Mouse (Mus musculus) brown adipose tissue, adult 24 weeks (tissue): ENCODE data around the gene Hlf. TPM values are rescaled to one million over a fixed set of nuclear protein-coding genes. Genes with fewer than 3 reads are reported as not detected.

Experiments used
- H3K27ac ChIP-seq: fragments of 200-500 bp; replicated peaks from 2 replicates; pipeline ENCODE4 v1.5.1; 2012; ENCODE audit warnings: low read depth, mild to moderate bottlenecking, low read length
- H3K4me1 ChIP-seq: fragments of 200-500 bp; 2 replicates; pipeline ENCODE4 v1.6.1; 2012; ENCODE audit warnings: low read length, mixed read lengths; ENCODE audit not compliant: control insufficient read depth, insufficient read depth, insufficient read length
- H3K4me3 ChIP-seq: fragments of 200-500 bp; 2 replicates; pipeline ENCODE4 v1.5.1; 2012; ENCODE audit warnings: low read depth, mild to moderate bottlenecking, low read length, moderate library complexity; ENCODE audit not compliant: insufficient read depth
- polyA plus RNA-seq: library from polyadenylated mRNA; stranded (reverse); fragments of >200 nt; gene quantifications from 2 replicates; pipeline ENCODE4 v1.2.4, GENCODE M21; 2012; ENCODE audit not compliant: missing spikeins, insufficient read depth, insufficient read length

Gene Hlf
- polyA plus RNA-seq, 1 experiment: 32.9 TPM

DNA sequence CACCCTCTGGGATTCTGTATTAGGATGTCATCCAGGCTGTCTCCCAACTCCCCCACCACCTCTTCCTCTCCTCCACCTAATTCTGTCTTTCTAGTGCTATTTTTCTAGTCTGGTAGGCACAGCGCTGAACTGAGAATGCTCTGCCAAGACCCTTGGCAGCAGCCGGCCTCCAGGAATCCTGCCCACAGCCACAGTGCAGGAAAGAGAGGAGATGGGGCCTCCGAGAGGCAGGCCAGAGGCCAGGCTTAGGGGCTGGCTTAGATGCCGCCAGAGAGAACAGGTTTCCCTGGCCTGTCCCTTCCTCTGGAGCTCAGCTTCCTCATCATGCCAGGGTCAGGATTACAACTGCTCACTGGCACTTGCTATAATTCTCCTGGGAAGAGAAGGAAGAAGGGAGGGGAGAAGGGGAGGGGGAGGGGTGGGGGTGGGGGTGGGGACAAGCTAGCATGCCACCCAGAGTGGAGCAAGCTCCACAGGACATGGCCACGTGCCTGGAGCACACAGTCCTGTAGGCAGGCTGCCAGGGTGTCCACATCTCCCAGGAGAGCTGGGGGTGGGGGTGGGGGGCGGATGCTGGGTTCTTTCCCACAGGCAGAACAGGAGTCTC, 8.6 kb downstream of the Hlf start:
- no peak overlapping the region for H3K4me3 ChIP-seq
- H3K4me1 ChIP-seq: peaks cover 23% of the 10 kb centered on the region
- no peak overlapping the region; the same call in 1 of the 2 replicates for H3K27ac ChIP-seq

GRCm38 (mm10) chr11:90381113-90381512, 9.6 kb downstream of the Hlf start:
- H3K27ac ChIP-seq: no peak overlapping the region
- no peak overlapping the region for H3K4me3 ChIP-seq
- peaks cover 23% of the 10 kb centered on the region for H3K4me1 ChIP-seq

DNA sequence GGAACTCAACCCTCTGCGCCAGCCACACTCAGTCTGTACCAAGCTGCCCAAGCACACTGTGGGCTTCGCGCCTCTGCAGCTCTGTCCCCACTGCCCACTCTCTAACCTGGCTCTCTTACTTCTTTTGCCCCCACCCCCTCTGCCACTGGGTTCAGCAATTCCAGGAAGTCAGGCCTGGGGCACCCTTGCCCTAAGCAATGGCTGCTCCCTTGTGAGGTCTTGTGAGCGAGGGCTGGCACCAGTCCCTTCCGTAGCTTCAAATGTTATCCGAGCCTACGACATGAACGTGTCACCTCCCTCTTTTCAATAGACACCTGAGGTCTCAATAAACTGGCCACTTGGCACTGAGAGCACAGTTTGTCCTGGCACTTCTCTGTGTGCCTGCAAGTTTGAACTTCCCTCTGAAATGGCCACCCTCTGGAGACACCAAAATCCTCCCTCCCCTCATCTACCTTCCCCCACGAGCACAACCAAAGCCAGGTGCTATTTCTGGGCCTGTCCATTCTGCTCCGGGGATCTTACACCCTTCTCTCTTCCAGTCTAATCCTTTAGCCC, 10.5 kb downstream of the Hlf start:
- Histone ChIP-seq H3K27ac (no peak overlapping the region), H3K4me1 (peaks cover 23% of the 10 kb centered on the region), H3K4me3 (no peak overlapping the region)

- no peak overlapping the region for H3K27ac ChIP-seq
- no peak overlapping the region for H3K4me3 ChIP-seq
- peaks cover 14% of the 10 kb centered on the region for H3K4me1 ChIP-seq
Observed at GRCm38 (mm10) chr11:90378008-90378407, 12.7 kb downstream of the Hlf start.

GRCm38 (mm10) chr11:90376436-90376835, 14.3 kb downstream of the Hlf start:
- Histone ChIP-seq H3K4me1 (peaks cover 24% of the 10 kb centered on the region), H3K27ac (no peak overlapping the region), H3K4me3 (no peak overlapping the region)

DNA sequence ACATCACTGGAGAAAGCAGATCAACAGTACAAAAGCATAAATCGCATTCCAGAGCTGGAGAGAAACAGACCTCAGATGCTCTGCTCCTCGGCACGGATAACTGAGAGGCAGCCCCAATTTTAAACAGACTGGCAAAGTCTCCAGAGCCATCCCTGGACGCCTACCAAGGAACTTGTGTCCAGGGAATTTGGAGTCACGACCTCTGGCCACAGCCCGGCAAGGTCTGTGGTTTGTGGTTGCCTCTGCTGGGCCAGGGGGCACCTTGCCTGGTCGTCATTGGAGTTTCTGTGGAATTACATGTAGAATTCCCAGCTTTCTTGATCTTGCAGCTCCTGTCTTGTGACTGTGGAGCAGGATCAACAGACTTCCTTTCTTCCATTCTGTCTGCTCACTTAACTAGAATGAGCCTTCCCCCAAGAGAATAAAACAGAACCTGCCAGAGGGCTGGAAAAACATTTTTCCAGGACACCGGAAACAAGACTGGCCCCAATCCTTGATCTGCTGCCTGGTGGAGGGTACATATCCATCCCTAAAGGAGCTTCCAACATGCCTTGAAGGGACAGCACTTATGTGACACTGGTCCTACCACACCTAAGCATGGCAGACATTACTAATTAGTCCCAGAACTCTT, 19.1 kb downstream of the Hlf start:
- Histone ChIP-seq H3K27ac (no peak overlapping the region), H3K4me1 (peaks cover 40% of the 10 kb centered on the region)

GRCm38 (mm10) chr11:90370789-90371291, 19.9 kb downstream of the Hlf start:
- Histone ChIP-seq H3K27ac (no peak overlapping the region), H3K4me3 (no peak overlapping the region; the same call in 1 of the 2 replicates)

More for the DNA sequence above, 19.1 kb downstream of the Hlf start:
- no peak overlapping the region for H3K4me3 ChIP-seq

DNA sequence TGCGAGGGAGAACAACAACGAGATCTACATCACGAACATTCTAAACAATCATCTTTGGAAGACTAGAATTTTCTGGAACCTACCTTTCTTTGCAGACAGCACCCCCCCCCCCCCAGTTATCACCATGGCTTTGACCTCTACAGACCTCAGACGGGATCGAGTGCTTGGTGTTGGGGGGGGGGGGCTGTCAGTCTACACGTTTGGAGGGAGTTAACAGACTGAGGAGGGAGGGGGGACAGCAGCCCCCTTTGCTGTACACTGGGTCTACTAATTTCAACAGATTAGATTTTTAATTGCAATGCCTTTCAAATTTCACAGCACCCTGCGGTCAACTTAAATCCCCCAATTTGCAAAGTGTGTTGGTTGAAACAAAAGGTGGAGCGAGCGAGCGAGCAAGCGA, 20.3 kb downstream of the Hlf start:
- H3K4me1 ChIP-seq: peaks cover 40% of the 10 kb centered on the region
- H3K4me3 ChIP-seq: no peak overlapping the region
- H3K27ac ChIP-seq: no peak overlapping the region

More at GRCm38 (mm10) chr11:90370789-90371291, 19.9 kb downstream of the Hlf start:
- peaks cover 40% of the 10 kb centered on the region for H3K4me1 ChIP-seq

DNA sequence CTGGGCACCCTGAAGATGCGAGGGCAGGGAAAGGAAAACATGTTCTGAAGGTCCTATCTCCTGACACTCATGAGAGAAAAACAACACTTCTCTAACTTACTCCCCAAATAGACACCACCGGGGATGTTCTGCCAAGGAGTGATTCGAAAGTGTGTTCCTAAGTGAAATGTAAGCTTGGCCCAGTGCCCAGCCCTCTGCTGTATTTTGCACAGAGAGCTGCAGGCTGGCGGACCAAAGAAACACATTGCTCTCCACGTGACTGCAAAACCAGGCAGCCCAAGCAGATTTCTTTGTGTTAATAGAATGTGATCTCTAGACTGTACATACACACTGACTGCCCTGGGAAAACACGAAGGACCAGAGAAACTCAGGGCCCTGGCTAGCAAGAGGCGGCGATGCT, 21.1 kb downstream of the Hlf start:
- Histone ChIP-seq H3K27ac (peak overlapping the region; percentile 74), H3K4me3 (peak overlapping the region; percentile 1; the same call in 1 of the 2 replicates), H3K4me1 (peaks cover 43% of the 10 kb centered on the region)

DNA sequence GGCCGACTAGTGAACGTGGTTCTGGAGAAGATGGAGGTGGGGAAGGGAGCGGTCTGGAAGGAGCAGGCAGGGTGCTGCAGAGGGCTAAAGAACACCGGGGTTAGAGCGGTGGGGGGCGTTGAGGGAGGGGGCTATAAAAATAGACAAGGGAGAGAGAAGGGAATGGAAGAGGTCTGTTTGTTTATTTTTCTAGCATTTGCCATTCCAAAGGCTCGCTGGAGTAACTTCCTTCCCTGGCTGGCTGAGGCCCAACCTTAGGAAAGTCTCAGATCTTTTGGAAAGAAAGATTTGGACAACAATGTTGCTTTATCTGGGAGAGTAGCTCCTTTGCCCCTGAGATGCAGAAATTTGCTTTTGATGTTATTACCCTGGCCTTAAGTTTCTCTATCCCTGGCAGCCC, 21.6 kb downstream of the Hlf start:
- Histone ChIP-seq H3K4me3 (peak overlapping the region; percentile 1; the same call in 1 of the 2 replicates), H3K27ac (peak overlapping the region; percentile 74), H3K4me1 (peaks cover 47% of the 10 kb centered on the region)

DNA sequence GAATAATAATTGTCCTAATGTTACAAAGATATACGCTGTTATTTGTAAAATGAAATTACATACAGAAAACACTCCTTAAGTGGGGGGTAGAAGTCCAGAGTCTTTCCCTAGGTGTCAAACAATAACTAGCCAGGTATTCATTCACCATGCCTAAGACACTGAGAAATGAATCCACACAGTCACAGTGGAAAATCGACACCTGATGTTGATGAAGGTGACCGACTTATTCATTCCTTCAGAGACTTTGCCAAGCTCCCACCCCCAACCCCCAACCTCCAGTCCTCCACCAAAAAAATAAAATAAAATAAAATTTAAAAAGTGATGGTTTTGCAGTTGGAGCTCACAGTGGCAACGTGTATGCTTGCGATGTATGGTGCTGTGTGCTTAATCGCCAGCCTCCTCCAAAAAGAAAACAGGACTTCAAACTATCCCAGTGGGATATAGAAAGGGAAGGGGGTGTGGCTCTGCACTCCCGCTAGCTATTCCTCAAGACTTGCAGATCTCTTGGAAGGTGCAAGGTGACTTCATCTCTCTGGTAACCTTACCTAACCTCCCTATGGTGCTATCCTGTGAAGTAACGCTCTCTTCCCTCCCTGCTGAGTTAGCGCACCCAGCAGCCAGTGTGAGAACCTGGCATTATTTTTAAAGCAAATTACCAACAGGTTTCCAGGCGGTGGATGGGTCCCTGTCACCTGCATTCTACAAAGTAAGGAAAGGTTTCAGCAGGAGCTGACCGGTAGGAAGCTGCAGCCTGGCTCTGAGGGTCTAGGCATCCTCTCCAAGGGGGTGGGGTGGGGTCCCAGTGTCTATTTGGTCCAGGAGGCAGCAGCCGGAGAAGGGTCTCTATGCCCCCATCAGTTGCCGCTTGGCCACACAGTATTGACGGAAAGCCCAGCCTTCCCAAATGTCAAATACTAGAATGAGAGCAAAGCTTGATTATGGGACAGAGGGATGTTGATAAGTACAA, 22.5 kb downstream of the Hlf start:
- H3K27ac ChIP-seq: peak overlapping the region; percentile 74
- H3K4me1 ChIP-seq: peaks cover 47% of the 10 kb centered on the region
- no peak overlapping the region for H3K4me3 ChIP-seq

DNA sequence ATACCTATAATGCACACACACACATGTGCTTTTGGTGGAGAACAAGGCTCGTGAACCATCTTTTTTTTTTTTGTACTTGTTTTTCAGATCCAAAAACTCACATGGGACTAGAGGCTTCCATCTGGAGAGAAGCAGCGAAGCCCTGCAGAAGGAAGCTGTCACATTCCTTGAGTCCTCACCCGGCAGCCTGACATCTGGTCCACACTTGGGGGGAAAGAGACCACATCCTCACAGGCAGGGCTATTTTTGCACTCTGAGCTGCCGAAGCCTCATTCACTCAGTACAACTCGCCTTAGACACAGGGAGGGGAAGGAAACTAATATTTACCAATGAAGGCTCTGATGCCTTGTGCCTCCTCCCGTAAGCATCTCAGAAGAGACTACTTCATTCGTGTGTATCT, 25.8 kb downstream of the Hlf start:
- Histone ChIP-seq H3K27ac (no peak overlapping the region; the same call in 1 of the 2 replicates), H3K4me3 (no peak overlapping the region), H3K4me1 (peaks cover 21% of the 10 kb centered on the region)

GRCm38 (mm10) chr11:90363821-90364497, 26.7 kb downstream of the Hlf start:
- Histone ChIP-seq H3K27ac (peak overlapping the region; percentile 74), H3K4me1 (peaks cover 14% of the 10 kb centered on the region)

GRCm38 (mm10) chr11:90363406-90363805, 27.3 kb downstream of the Hlf start:
- peaks cover 10% of the 10 kb centered on the region for H3K4me1 ChIP-seq
- no peak overlapping the region for H3K4me3 ChIP-seq
- H3K27ac ChIP-seq: peak overlapping the region; percentile 67; the same call in 1 of the 2 replicates

More at GRCm38 (mm10) chr11:90363821-90364497, 26.7 kb downstream of the Hlf start:
- no peak overlapping the region for H3K4me3 ChIP-seq
